Mouse (Mus musculus) lung, postnatal 0 days (tissue): ENCODE measurements around the gene Pgd. TPM values are rescaled to one million over a fixed set of nuclear protein-coding genes. Genes with fewer than 3 reads are reported as not detected.
A peak's percentile ranks its signal among the peaks of the same experiment; 100 is the strongest.

Experiments used
- ATAC-seq: fragments of 200-750 bp; cut with Nextera tagmentation; 2 replicates; pipeline ENCODE4 v1.8.0; 2017; ENCODE audit warnings: moderate library complexity
- DNase-seq: peaks from one replicate; pipeline ENCODE4 v3.0.0-alpha.2; 2016; ENCODE audit warnings: low spot score
- H3K27ac ChIP-seq: fragments of 300-500 bp; sonication (generic); 2 replicates; pipeline ENCODE4 v1.5.1; 2014; ENCODE audit warnings: antibody characterized with exemption, mild to moderate bottlenecking, low read length, mixed read lengths
- H3K27me3 ChIP-seq: fragments of 300-500 bp; sonication (generic); replicated peaks from 2 replicates; pipeline ENCODE4 v1.6.1; 2014; ENCODE audit warnings: low read length, mixed read lengths; ENCODE audit not compliant: insufficient read depth
- H3K36me3 ChIP-seq: fragments of 300-500 bp; sonication (generic); 2 replicates; pipeline ENCODE4 v1.6.1; 2014; ENCODE audit warnings: low read length, mixed read lengths; ENCODE audit not compliant: insufficient read depth
- H3K4me1 ChIP-seq: fragments of 300-500 bp; sonication (generic); 2 replicates; pipeline ENCODE4 v1.6.1; 2014; ENCODE audit warnings: antibody characterized with exemption, low read depth, low read length, mixed read lengths; ENCODE audit not compliant: insufficient read depth
- H3K4me2 ChIP-seq: fragments of 300-500 bp; sonication (generic); replicated peaks from 2 replicates; pipeline ENCODE4 v1.6.1; 2014; ENCODE audit warnings: low read depth, mild to moderate bottlenecking, low read length, moderate library complexity, mixed read lengths
- H3K4me3 ChIP-seq: fragments of 300-500 bp; sonication (generic); 2 replicates; pipeline ENCODE4 v1.5.1; 2014; ENCODE audit warnings: low read depth, low read length
- H3K9ac ChIP-seq: fragments of 300-500 bp; sonication (generic); replicated peaks from 2 replicates; pipeline ENCODE4 v1.6.1; 2014; ENCODE audit warnings: low read depth, mild to moderate bottlenecking
- H3K9me3 ChIP-seq: fragments of 300-500 bp; sonication (generic); 2 replicates; pipeline ENCODE4 v1.6.1; 2016; ENCODE audit warnings: low read length, mixed read lengths
- CTCF ChIP-seq: IDR thresholded peaks from 2 replicates; pipeline ENCODE4 v1.5.1; 2016; ENCODE audit warnings: antibody characterized with exemption, mild to moderate bottlenecking
- EP300 ChIP-seq: IDR thresholded peaks from 2 replicates; pipeline ENCODE4 v1.6.1; 2016; ENCODE audit warnings: antibody characterized with exemption, mild to moderate bottlenecking, control low read depth
- WGBS: fragments of 180-500 bp; shearing (Covaris S2); extraction: QIAGEN DNeasy Blood & Tissue Kit; methylation state at CpG from one replicate; pipeline ENCODE4 v1.1.7; 2014; 5-methylcytosine and 5-hydroxymethylcytosine counted together
- polyA plus RNA-seq: library from polyadenylated mRNA; unstranded; fragments of >200 nt; fragmentation: Nextera tagmentation; extraction: Ambion mirVana; gene quantifications from 2 replicates; pipeline ENCODE4 v1.2.1, GENCODE M21; 2015

Pgd gene
- polyA plus RNA-seq, 1 experiment from 2014 or later, result 119 TPM

DNA sequence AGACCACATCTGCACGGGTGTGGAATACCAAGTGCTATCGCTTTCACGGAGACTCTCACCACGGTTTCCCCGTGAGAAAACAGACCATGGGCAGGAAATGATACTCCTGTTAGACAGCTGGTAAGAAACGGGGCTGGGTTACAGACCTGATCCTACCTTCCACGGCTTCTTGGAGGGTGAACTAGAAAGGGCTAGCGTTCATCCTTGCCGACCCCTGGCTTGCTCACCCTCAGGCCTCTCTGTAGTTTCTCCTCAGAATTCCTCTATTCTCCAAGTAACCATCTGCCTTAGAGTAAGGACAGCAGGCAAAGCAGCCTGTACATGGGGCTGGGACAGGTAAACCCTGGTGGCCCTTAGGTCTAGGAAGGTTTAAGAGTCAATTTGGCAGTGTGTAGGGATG lies 17.4 kb downstream of the Pgd start:
- H3K4me1 ChIP-seq, result no peaks in the 10 kb centered on the region
- H3K9ac ChIP-seq, result no peak overlapping the region
- H3K4me3 ChIP-seq, result no peak overlapping the region
- no peaks in the 10 kb centered on the region for H3K27me3 ChIP-seq
- no peak for TF ChIP-seq CTCF
- TF ChIP-seq EP300, result no peak
- H3K9me3 ChIP-seq, result no peaks in the 10 kb centered on the region
- H3K4me2 ChIP-seq, result no peak overlapping the region
- no peak for DNase-seq
- no peak overlapping the region for H3K27ac ChIP-seq
- H3K36me3 ChIP-seq, result peaks cover 22% of the 10 kb centered on the region
- WGBS, result 74% methylated on average over 9 of the region's 9 CpGs
- no peak for ATAC-seq

DNA sequence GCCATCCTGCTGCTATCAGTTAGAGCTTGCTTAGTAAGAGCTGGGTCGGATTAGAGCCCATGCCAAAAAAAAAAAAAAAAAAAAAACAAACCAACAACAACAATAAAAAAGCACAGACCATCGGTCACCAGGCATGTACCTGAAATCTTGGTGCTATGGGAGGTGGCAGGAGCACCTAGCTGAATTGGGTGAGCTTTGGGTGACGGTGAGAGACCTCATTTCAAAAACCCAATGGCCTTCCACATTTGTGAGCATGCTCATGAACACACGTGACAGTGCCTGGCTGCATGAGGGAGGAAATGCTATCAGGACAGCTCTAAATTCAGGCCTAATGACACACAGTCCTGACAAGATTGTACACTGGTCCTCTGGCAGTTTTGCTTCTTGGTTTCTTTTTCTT lies 18.5 kb downstream of the Pgd start:
- Histone ChIP-seq H3K9ac (no peak overlapping the region), H3K36me3 (peaks cover 11% of the 10 kb centered on the region; the same call in 1 of the 2 replicates), H3K4me3 (no peak overlapping the region), H3K27ac (no peak overlapping the region), H3K9me3 (no peaks in the 10 kb centered on the region), H3K4me1 (no peaks in the 10 kb centered on the region), H3K4me2 (no peak overlapping the region), H3K27me3 (no peaks in the 10 kb centered on the region)
- 75% methylated on average over 4 of the region's 4 CpGs for WGBS
- ATAC-seq, result no peak
- no peak for TF ChIP-seq CTCF
- no peak for TF ChIP-seq EP300
- no peak for DNase-seq

DNA sequence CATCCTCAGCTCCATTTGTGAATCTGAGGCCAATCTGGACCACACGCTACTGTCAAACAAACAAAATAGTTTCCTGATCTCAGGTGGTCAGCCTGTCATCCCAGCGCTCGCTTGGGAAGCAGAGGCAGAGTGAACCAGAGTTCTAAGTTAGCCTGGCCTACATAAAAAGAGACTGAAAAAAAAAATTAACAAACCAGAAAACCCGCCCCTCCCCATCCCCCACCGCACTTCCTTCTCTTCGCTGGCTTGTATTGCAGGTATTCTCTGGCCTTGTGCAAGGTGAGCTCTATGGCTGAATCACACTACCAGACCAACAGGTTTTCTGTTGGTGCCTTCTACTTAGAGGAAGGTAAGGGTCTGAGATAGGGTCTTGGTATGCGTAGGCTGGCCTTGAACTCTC lies 19.0 kb downstream of the Pgd start:
- Histone ChIP-seq H3K9me3 (no peaks in the 10 kb centered on the region), H3K27me3 (no peaks in the 10 kb centered on the region), H3K9ac (no peak overlapping the region), H3K36me3 (peaks cover 7% of the 10 kb centered on the region; the same call in 1 of the 2 replicates), H3K4me1 (no peaks in the 10 kb centered on the region), H3K27ac (no peak overlapping the region), H3K4me2 (no peak overlapping the region), H3K4me3 (no peak overlapping the region)
- ATAC-seq, result peak; percentile 38; the same call in 1 of the 2 replicates
- DNase-seq, result peak; percentile 37
- WGBS, result 60% methylated on average over 7 of the region's 7 CpGs
- TF ChIP-seq CTCF, result no peak
- TF ChIP-seq EP300, result no peak

DNA sequence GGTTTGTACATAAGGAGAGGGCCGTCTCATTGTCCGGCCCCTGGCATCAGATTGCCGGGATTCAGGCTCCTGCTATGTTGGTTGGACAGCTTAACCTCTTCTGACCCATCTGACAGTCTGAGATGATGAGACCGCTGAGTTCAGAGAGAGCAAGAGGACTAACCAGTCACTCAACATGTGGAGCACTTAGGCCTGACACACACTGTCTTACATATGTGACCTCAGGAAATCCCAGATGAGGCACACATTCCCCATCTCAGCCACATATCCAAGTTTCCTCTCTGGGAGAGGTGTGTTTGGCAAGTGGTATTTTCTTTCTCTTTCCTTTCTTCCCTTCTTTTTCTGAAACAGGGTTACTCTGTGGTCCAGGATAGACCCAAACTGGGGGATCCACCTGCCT lies 21.4 kb downstream of the Pgd start:
- H3K4me2 ChIP-seq, result no peak overlapping the region
- no peaks in the 10 kb centered on the region for H3K27me3 ChIP-seq
- no peak overlapping the region for H3K9ac ChIP-seq
- TF ChIP-seq EP300 (no peak), CTCF (no peak)
- ATAC-seq (no peak), DNase-seq (no peak)
- no peaks in the 10 kb centered on the region for H3K4me1 ChIP-seq
- no peak overlapping the region for H3K4me3 ChIP-seq
- no peak overlapping the region for H3K27ac ChIP-seq
- H3K36me3 ChIP-seq, result no peaks in the 10 kb centered on the region
- WGBS, result 76% methylated on average over 4 of the region's 4 CpGs
- no peaks in the 10 kb centered on the region for H3K9me3 ChIP-seq

DNA sequence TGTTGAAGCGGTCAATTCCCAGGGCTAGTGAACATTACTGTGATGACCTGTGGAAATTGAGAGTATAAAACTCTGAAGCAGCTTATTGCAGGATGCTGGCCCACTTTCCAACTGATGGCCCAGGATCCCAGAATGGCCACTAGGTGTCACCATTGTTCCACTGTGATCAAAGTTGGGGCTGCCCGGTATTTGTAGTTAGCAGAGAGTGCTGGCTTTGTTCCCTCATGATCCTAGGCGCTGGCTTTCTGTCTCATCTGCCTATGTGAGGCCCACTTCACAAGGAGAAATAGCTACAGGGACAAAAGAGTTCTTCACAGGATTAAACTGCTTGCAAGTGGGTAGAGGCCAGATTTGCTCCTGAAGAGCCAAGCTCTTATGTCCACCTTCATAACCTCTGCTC lies 22.1 kb downstream of the Pgd start:
- Histone ChIP-seq H3K4me3 (no peak overlapping the region), H3K9ac (no peak overlapping the region), H3K36me3 (no peaks in the 10 kb centered on the region), H3K27ac (no peak overlapping the region), H3K4me2 (no peak overlapping the region), H3K27me3 (no peaks in the 10 kb centered on the region), H3K9me3 (no peaks in the 10 kb centered on the region), H3K4me1 (no peaks in the 10 kb centered on the region)
- DNase-seq (peak; percentile 91), ATAC-seq (peak; percentile 84)
- no peak for TF ChIP-seq EP300
- peak; percentile 98 for TF ChIP-seq CTCF
- WGBS, result 3% methylated on average over 3 of the region's 3 CpGs

DNA sequence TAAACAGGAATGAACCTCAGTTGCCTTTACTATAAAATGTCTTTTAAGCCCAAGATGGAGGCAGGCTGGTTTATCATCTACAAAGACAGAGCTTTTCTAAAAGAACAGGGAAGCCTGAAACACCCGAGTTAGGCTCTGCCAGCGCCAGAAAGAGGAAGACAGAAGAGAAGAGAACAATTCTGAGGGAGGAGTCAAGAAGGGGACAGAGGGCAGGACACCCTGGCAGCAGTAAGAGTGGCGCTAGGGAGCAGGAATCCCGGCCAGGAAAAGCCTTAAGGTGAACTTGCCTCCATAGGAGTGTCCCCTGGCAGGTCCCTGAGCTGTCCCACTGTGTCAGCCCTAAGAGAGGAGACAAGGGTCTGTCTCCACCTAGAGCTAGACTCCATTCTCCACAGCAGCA lies 23.0 kb downstream of the Pgd start:
- no peak for TF ChIP-seq EP300
- no peak for TF ChIP-seq CTCF
- Histone ChIP-seq H3K27ac (no peak overlapping the region), H3K36me3 (no peaks in the 10 kb centered on the region), H3K4me3 (no peak overlapping the region), H3K27me3 (no peaks in the 10 kb centered on the region), H3K9ac (no peak overlapping the region), H3K4me1 (no peaks in the 10 kb centered on the region), H3K4me2 (no peak overlapping the region), H3K9me3 (no peaks in the 10 kb centered on the region)
- 18% methylated on average over 4 of the region's 4 CpGs for WGBS
- no peak for DNase-seq
- ATAC-seq, result no peak

DNA sequence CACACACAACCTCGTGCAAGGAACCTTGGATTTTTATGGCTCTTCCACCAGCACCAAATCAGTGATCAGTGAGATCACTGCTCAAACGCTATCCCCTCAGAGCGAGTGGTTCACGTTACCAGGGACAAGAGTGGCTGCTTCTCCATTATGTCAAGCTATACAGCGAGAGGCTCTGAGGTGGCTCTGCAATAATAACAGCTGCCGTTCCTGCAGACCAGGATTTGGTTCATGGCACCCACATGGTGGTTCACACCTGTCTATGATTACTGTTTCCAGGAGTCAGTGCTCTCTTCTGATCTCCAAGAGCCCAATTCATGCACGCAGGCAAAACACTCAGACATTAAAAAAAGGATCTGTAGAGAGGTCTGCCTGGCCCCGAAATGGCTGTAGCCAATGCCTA lies 28.1 kb downstream of the Pgd start:
- DNase-seq (no peak), ATAC-seq (no peak)
- H3K4me1 ChIP-seq, result no peaks in the 10 kb centered on the region
- H3K27me3 ChIP-seq, result no peaks in the 10 kb centered on the region
- H3K4me2 ChIP-seq, result no peak overlapping the region
- TF ChIP-seq EP300 (no peak), CTCF (no peak)
- H3K36me3 ChIP-seq, result no peaks in the 10 kb centered on the region
- H3K27ac ChIP-seq, result no peak overlapping the region
- WGBS, result 74% methylated on average over 8 of the region's 8 CpGs
- H3K4me3 ChIP-seq, result no peak overlapping the region
- H3K9me3 ChIP-seq, result no peaks in the 10 kb centered on the region
- H3K9ac ChIP-seq, result no peak overlapping the region
